Mouse (Mus musculus) G1E (cell line): ENCODE measurements around the gene Prkcb.

Source experiments
- CTCF ChIP-seq: IDR thresholded peaks from 2 replicates; pipeline ENCODE4 v1.5.1; 2012; ENCODE audit warnings: low read depth, low read length, inconsistent platforms, mixed read lengths
- GATA1 ChIP-seq: IDR thresholded peaks from 2 replicates; pipeline ENCODE4 v1.6.1; 2012; ENCODE audit warnings: borderline replicate concordance, low read length, inconsistent platforms, mixed read lengths

GRCm38 (mm10) chr7:122566011-122566410, 277.5 kb downstream of the Prkcb start:
- TF ChIP-seq GATA1 (no peak), CTCF (no peak)
